Mouse (Mus musculus): Measurements from ENCODE around the gene Tbcd. TPM values are rescaled to one million over a fixed set of nuclear protein-coding genes. Genes with fewer than 3 reads are reported as not detected.

The Tbcd gene
- polyA plus RNA-seq, 1 experiment from 2014 or later, result 39.2 TPM

DNA sequence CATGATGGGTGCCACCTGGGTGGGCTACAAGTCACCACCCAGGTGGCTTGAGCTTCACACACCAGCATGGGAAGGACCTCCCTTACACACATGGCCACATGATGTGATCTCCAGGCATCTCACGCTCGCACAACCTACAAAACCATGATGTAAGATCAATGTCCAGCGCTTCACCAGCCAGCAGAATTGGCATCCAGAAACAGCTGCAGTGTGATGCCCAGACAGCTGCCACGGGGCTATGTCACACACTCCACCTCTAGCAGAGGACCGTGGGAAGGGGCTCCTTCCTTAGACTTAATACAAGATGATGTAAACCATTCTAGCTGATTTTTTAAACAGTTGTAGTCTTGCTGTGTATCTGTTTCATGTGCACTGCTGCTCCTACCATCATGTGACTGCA, 175.8 kb downstream of the Tbcd start:
- Histone ChIP-seq H3K4me2 (ENCODE audit: low read depth, low read length) (no peak overlapping the region), H3K36me3 (ENCODE audit: control insufficient read depth, insufficient read depth, low read length) (peaks cover 12% of the 10 kb centered on the region; the same call in 1 of the 2 replicates), H3K27me3 (ENCODE audit: control insufficient read depth, insufficient read depth, low read length) (no peaks in the 10 kb centered on the region), H3K9ac (replicated peaks; ENCODE audit: low read depth, low read length) (no peak overlapping the region), H3K27ac (ENCODE audit: low read depth, low read length) (no peak overlapping the region), H3K4me1 (ENCODE audit: control insufficient read depth, insufficient read depth, low read length) (no peaks in the 10 kb centered on the region), H3K4me3 (ENCODE audit: low read depth, low read length) (no peak overlapping the region), H3K9me3 (ENCODE audit: control insufficient read depth, low read length) (no peaks in the 10 kb centered on the region)
- no peak for ATAC-seq (ENCODE audit: low read depth)
- 93% methylated on average over 5 of the region's 5 CpGs for WGBS

DNA sequence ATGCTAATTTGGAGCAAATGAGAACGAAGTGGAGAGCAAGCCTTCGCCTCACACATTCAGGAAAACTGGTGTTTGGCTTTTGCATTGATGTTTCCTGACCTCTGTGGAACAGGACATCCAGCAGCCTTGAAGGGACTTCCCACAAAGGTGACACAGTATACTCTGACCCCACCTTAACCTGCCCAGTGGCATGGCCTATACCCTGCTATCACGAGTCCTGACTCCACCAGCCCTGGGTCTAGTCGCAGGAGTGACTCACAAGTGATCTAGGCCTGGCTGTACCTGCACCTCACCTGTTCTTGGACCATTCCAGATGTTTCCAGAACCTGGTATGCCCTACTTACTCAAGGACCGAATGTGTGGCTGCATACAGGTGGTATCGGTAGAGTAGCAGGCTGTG, 177.8 kb downstream of the Tbcd start:
- Histone ChIP-seq H3K27ac (ENCODE audit: low read depth, low read length) (no peak overlapping the region), H3K4me2 (ENCODE audit: low read depth, low read length) (no peak overlapping the region), H3K36me3 (ENCODE audit: control insufficient read depth, insufficient read depth, low read length) (0 out of 2 replicates have a peak, but pooled peaks cover 12% of the 10 kb centered on the region), H3K9ac (replicated peaks; ENCODE audit: low read depth, low read length) (no peak overlapping the region), H3K4me3 (ENCODE audit: low read depth, low read length) (no peak overlapping the region), H3K9me3 (ENCODE audit: control insufficient read depth, low read length) (no peaks in the 10 kb centered on the region), H3K27me3 (ENCODE audit: control insufficient read depth, insufficient read depth, low read length) (no peaks in the 10 kb centered on the region), H3K4me1 (ENCODE audit: control insufficient read depth, insufficient read depth, low read length) (no peaks in the 10 kb centered on the region)
- no peak for ATAC-seq (ENCODE audit: low read depth)
- 94% methylated on average over 6 of the region's 6 CpGs for WGBS

DNA sequence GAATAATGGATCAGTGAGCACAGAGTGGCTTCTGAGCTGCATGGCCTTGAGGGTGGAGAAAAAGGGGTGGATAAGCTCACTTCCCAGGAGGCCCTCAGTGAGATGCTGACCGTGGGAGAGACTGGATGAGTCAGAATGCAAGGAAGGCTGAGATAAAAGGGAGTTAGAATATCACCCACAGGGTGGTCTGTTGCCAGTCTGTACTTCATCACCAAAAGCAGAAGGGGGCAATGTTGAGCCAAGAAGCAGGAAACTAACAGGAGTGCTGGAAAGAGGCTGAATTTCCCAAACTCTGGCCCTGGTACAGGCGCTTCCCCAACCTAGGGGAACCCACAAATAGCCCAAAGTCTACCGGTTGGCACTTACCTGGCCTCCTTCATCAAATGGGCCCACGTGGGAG, 178.7 kb downstream of the Tbcd start:
- Histone ChIP-seq H3K4me3 (ENCODE audit: low read depth, low read length) (no peak overlapping the region), H3K27ac (ENCODE audit: low read depth, low read length) (no peak overlapping the region), H3K4me1 (ENCODE audit: control insufficient read depth, insufficient read depth, low read length) (no peaks in the 10 kb centered on the region), H3K9me3 (ENCODE audit: control insufficient read depth, low read length) (no peaks in the 10 kb centered on the region), H3K4me2 (ENCODE audit: low read depth, low read length) (no peak overlapping the region), H3K9ac (replicated peaks; ENCODE audit: low read depth, low read length) (no peak overlapping the region), H3K36me3 (ENCODE audit: control insufficient read depth, insufficient read depth, low read length) (0 out of 2 replicates have a peak, but pooled peaks cover 12% of the 10 kb centered on the region), H3K27me3 (ENCODE audit: control insufficient read depth, insufficient read depth, low read length) (no peaks in the 10 kb centered on the region)
- no peak for ATAC-seq (ENCODE audit: low read depth)
- 92% methylated on average over 4 of the region's 4 CpGs for WGBS

DNA sequence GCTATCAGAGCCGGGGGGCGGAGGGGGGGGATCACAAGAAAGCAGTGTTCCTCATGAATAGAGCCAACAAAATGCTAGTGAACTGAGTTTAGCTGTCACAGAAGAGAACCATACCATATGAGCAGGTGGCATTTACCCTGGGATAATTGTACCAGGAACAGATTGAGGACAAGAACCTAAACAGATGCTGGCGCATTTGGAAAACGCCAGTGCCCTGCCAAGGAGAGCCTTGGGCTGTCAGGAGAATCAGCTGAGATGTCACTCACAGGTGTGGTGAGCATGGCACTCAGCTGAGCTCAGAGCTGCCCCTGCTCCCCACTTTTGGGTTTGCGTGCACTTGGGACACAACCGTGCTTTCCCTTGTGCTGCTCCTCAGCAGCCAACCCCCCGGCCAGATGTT, 179.7 kb downstream of the Tbcd start:
- no peaks in the 10 kb centered on the region for H3K4me1 ChIP-seq (ENCODE audit: control insufficient read depth, insufficient read depth, low read length)
- 0 out of 2 replicates have a peak, but pooled peaks cover 12% of the 10 kb centered on the region for H3K36me3 ChIP-seq (ENCODE audit: control insufficient read depth, insufficient read depth, low read length)
- H3K9ac ChIP-seq (replicated peaks; ENCODE audit: low read depth, low read length), result no peak overlapping the region
- 93% methylated on average over 7 of the region's 7 CpGs for WGBS
- no peak overlapping the region for H3K27ac ChIP-seq (ENCODE audit: low read depth, low read length)
- H3K4me3 ChIP-seq (ENCODE audit: low read depth, low read length), result no peak overlapping the region
- H3K9me3 ChIP-seq (ENCODE audit: control insufficient read depth, low read length), result no peaks in the 10 kb centered on the region
- no peak for ATAC-seq (ENCODE audit: low read depth)
- no peaks in the 10 kb centered on the region for H3K27me3 ChIP-seq (ENCODE audit: control insufficient read depth, insufficient read depth, low read length)
- H3K4me2 ChIP-seq (ENCODE audit: low read depth, low read length), result no peak overlapping the region

- no peak overlapping the region for H3K4me2 ChIP-seq (ENCODE audit: low read depth, low read length)
- ATAC-seq (ENCODE audit: low read depth), result no peak
- no peak overlapping the region for H3K9ac ChIP-seq (replicated peaks; ENCODE audit: low read depth, low read length)
- no peaks in the 10 kb centered on the region for H3K27me3 ChIP-seq (ENCODE audit: control insufficient read depth, insufficient read depth, low read length)
- no peak overlapping the region for H3K27ac ChIP-seq (ENCODE audit: low read depth, low read length)
- H3K36me3 ChIP-seq (ENCODE audit: control insufficient read depth, insufficient read depth, low read length), result peaks cover 8% of the 10 kb centered on the region; the same call in 1 of the 2 replicates
- WGBS, result 98% methylated on average over 10 of the region's 10 CpGs
- H3K4me1 ChIP-seq (ENCODE audit: control insufficient read depth, insufficient read depth, low read length), result no peaks in the 10 kb centered on the region
- no peak overlapping the region for H3K4me3 ChIP-seq (ENCODE audit: low read depth, low read length)
- H3K9me3 ChIP-seq (ENCODE audit: control insufficient read depth, low read length), result no peaks in the 10 kb centered on the region
These were observed 184.9 kb downstream of the Tbcd start for GRCm38 (mm10) chr11:121636646-121637045.

GRCm38 (mm10) chr11:121641501-121642145, 189.9 kb downstream of the Tbcd start:
- no peaks in the 10 kb centered on the region for H3K27me3 ChIP-seq (ENCODE audit: control insufficient read depth, insufficient read depth, low read length)
- no peaks in the 10 kb centered on the region for H3K4me1 ChIP-seq (ENCODE audit: control insufficient read depth, insufficient read depth, low read length)
- peaks cover 8% of the 10 kb centered on the region; the same call in 1 of the 2 replicates for H3K36me3 ChIP-seq (ENCODE audit: control insufficient read depth, insufficient read depth, low read length)
- H3K9me3 ChIP-seq (ENCODE audit: control insufficient read depth, low read length), result no peaks in the 10 kb centered on the region
- 57% methylated on average over 2 of the region's 2 CpGs for WGBS
- H3K27ac ChIP-seq (ENCODE audit: low read depth, low read length), result no peak overlapping the region
- H3K4me3 ChIP-seq (ENCODE audit: low read depth, low read length), result no peak overlapping the region
- H3K4me2 ChIP-seq (ENCODE audit: low read depth, low read length), result no peak overlapping the region
- no peak overlapping the region for H3K9ac ChIP-seq (replicated peaks; ENCODE audit: low read depth, low read length)
- no peak for ATAC-seq (ENCODE audit: low read depth)

DNA sequence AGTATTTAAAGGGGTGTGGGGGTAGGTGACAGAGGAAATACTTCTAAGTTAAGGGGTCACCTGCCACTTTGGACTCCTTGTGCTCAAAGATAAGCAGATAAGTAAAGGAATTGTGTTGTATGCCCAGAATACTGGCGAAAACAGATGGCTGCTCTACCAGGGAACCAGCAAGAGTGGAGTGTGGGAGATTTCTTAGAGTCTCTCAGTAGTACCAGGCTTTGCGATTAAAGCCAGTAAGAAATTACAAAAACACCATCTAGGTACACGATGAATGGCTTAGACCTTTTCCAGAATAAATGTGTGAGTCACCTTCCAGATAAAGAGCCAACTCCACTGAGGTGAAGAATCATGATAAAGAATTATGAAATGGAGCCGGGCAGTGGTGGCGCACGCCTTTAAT, 193.6 kb downstream of the Tbcd start:
- Histone ChIP-seq H3K9me3 (ENCODE audit: control insufficient read depth, low read length) (no peaks in the 10 kb centered on the region), H3K4me1 (ENCODE audit: control insufficient read depth, insufficient read depth, low read length) (no peaks in the 10 kb centered on the region), H3K27me3 (ENCODE audit: control insufficient read depth, insufficient read depth, low read length) (no peaks in the 10 kb centered on the region), H3K4me2 (ENCODE audit: low read depth, low read length) (no peak overlapping the region), H3K36me3 (ENCODE audit: control insufficient read depth, insufficient read depth, low read length) (no peaks in the 10 kb centered on the region), H3K9ac (replicated peaks; ENCODE audit: low read depth, low read length) (no peak overlapping the region), H3K4me3 (ENCODE audit: low read depth, low read length) (no peak overlapping the region), H3K27ac (ENCODE audit: low read depth, low read length) (no peak overlapping the region)
- no peak for ATAC-seq (ENCODE audit: low read depth)
- 97% methylated on average over 6 of the region's 6 CpGs for WGBS

DNA sequence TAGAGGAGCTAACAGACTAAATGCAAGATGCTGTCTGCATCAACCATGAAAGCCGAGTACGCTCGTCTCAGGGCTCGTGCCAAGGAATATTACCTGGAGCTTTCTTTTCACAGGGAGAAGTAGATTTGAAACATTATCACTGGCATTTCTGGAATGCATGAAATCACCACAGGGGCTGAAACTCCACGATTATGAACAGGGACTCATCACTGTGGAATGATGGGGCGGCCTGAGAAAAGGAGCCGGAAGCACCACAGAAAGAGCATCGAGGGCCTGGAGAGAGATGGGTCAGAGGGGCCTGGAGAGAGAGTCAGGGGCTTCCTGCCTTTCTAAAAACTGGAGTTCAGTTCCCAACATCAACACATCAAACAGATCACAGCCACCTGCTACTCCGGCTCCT, 195.6 kb downstream of the Tbcd start:
- no peak for ATAC-seq (ENCODE audit: low read depth)
- Histone ChIP-seq H3K36me3 (ENCODE audit: control insufficient read depth, insufficient read depth, low read length) (no peaks in the 10 kb centered on the region), H3K9me3 (ENCODE audit: control insufficient read depth, low read length) (no peaks in the 10 kb centered on the region), H3K4me2 (ENCODE audit: low read depth, low read length) (no peak overlapping the region), H3K4me3 (ENCODE audit: low read depth, low read length) (no peak overlapping the region), H3K27me3 (ENCODE audit: control insufficient read depth, insufficient read depth, low read length) (no peaks in the 10 kb centered on the region), H3K9ac (replicated peaks; ENCODE audit: low read depth, low read length) (no peak overlapping the region), H3K4me1 (ENCODE audit: control insufficient read depth, insufficient read depth, low read length) (no peaks in the 10 kb centered on the region), H3K27ac (ENCODE audit: low read depth, low read length) (no peak overlapping the region)
- WGBS, result 87% methylated on average over 9 of the region's 9 CpGs

GRCm38 (mm10) chr11:121648166-121648565, 196.4 kb downstream of the Tbcd start:
- H3K4me2 ChIP-seq (ENCODE audit: low read depth, low read length), result no peak overlapping the region
- WGBS, result 91% methylated on average over 5 of the region's 5 CpGs
- no peaks in the 10 kb centered on the region for H3K4me1 ChIP-seq (ENCODE audit: control insufficient read depth, insufficient read depth, low read length)
- H3K4me3 ChIP-seq (ENCODE audit: low read depth, low read length), result no peak overlapping the region
- H3K9me3 ChIP-seq (ENCODE audit: control insufficient read depth, low read length), result no peaks in the 10 kb centered on the region
- H3K27ac ChIP-seq (ENCODE audit: low read depth, low read length), result no peak overlapping the region
- H3K36me3 ChIP-seq (ENCODE audit: control insufficient read depth, insufficient read depth, low read length), result no peaks in the 10 kb centered on the region
- H3K9ac ChIP-seq (replicated peaks; ENCODE audit: low read depth, low read length), result no peak overlapping the region
- H3K27me3 ChIP-seq (ENCODE audit: control insufficient read depth, insufficient read depth, low read length), result no peaks in the 10 kb centered on the region
- ATAC-seq (ENCODE audit: low read depth), result no peak
